Mouse (Mus musculus): ENCODE measurements around the gene Fcrl5. TPM values are rescaled to one million over a fixed set of nuclear protein-coding genes. Genes with fewer than 3 reads are reported as not detected.

Fcrl5 gene
- polyA plus RNA-seq, 1 experiment: not detected

- H3K4me1 ChIP-seq (ENCODE audit: control insufficient read depth, insufficient read depth, low read length): peaks cover 2% of the 10 kb centered on the region
- no peak for TF ChIP-seq CTCF (IDR thresholded peaks at IDR 0.05; ENCODE audit: extremely low read depth, insufficient read depth, low read length)
- TF ChIP-seq POLR2A (IDR thresholded peaks at IDR 0.05; ENCODE audit: extremely low read depth, insufficient read depth, low read length): no peak
- no peak overlapping the region for H3K4me3 ChIP-seq (ENCODE audit: insufficient read depth, low read length)
- no peak overlapping the region for H3K27ac ChIP-seq (ENCODE audit: insufficient read depth, low read length)
Measured at GRCm38 (mm10) chr3:87498266-87498665, 62.7 kb downstream of the Fcrl5 start.

GRCm38 (mm10) chr3:87499072-87499471 lies 63.5 kb downstream of the Fcrl5 start:
- Histone ChIP-seq H3K27ac (ENCODE audit: insufficient read depth, low read length) (no peak overlapping the region), H3K4me1 (ENCODE audit: control insufficient read depth, insufficient read depth, low read length) (peaks cover 2% of the 10 kb centered on the region), H3K4me3 (ENCODE audit: insufficient read depth, low read length) (no peak overlapping the region)
- TF ChIP-seq CTCF (IDR thresholded peaks at IDR 0.05; ENCODE audit: extremely low read depth, insufficient read depth, low read length) (peak; percentile 93), POLR2A (IDR thresholded peaks at IDR 0.05; ENCODE audit: extremely low read depth, insufficient read depth, low read length) (no peak)

- peaks cover 2% of the 10 kb centered on the region for H3K4me1 ChIP-seq (ENCODE audit: control insufficient read depth, insufficient read depth, low read length)
- H3K27ac ChIP-seq (ENCODE audit: insufficient read depth, low read length): no peak overlapping the region
- TF ChIP-seq CTCF (IDR thresholded peaks at IDR 0.05; ENCODE audit: extremely low read depth, insufficient read depth, low read length) (no peak), POLR2A (IDR thresholded peaks at IDR 0.05; ENCODE audit: extremely low read depth, insufficient read depth, low read length) (no peak)
- no peak overlapping the region for H3K4me3 ChIP-seq (ENCODE audit: insufficient read depth, low read length)
Measured at GRCm38 (mm10) chr3:87500088-87501055, 64.8 kb downstream of the Fcrl5 start.

GRCm38 (mm10) chr3:87501151-87501550 lies 65.6 kb downstream of the Fcrl5 start:
- TF ChIP-seq CTCF (IDR thresholded peaks at IDR 0.05; ENCODE audit: extremely low read depth, insufficient read depth, low read length) (no peak), POLR2A (IDR thresholded peaks at IDR 0.05; ENCODE audit: extremely low read depth, insufficient read depth, low read length) (no peak)
- no peak overlapping the region for H3K27ac ChIP-seq (ENCODE audit: insufficient read depth, low read length)
- H3K4me1 ChIP-seq (ENCODE audit: control insufficient read depth, insufficient read depth, low read length): peaks cover 2% of the 10 kb centered on the region
- H3K4me3 ChIP-seq (ENCODE audit: insufficient read depth, low read length): no peak overlapping the region

GRCm38 (mm10) chr3:87502771-87503170 lies 67.2 kb downstream of the Fcrl5 start:
- Histone ChIP-seq H3K27ac (ENCODE audit: insufficient read depth, low read length) (no peak overlapping the region), H3K4me3 (ENCODE audit: insufficient read depth, low read length) (no peak overlapping the region), H3K4me1 (ENCODE audit: control insufficient read depth, insufficient read depth, low read length) (peaks cover 2% of the 10 kb centered on the region)
- TF ChIP-seq POLR2A (IDR thresholded peaks at IDR 0.05; ENCODE audit: extremely low read depth, insufficient read depth, low read length) (no peak), CTCF (IDR thresholded peaks at IDR 0.05; ENCODE audit: extremely low read depth, insufficient read depth, low read length) (no peak)

GRCm38 (mm10) chr3:87504330-87504729 lies 68.8 kb downstream of the Fcrl5 start:
- H3K4me3 ChIP-seq (ENCODE audit: insufficient read depth, low read length): no peak overlapping the region
- TF ChIP-seq POLR2A (IDR thresholded peaks at IDR 0.05; ENCODE audit: extremely low read depth, insufficient read depth, low read length) (no peak), CTCF (IDR thresholded peaks at IDR 0.05; ENCODE audit: extremely low read depth, insufficient read depth, low read length) (peak; percentile 67)
- H3K27ac ChIP-seq (ENCODE audit: insufficient read depth, low read length): no peak overlapping the region
- peaks cover 2% of the 10 kb centered on the region for H3K4me1 ChIP-seq (ENCODE audit: control insufficient read depth, insufficient read depth, low read length)

GRCm38 (mm10) chr3:87504749-87505425 lies 69.3 kb downstream of the Fcrl5 start:
- H3K27ac ChIP-seq (ENCODE audit: insufficient read depth, low read length): no peak overlapping the region
- TF ChIP-seq POLR2A (IDR thresholded peaks at IDR 0.05; ENCODE audit: extremely low read depth, insufficient read depth, low read length) (no peak), CTCF (IDR thresholded peaks at IDR 0.05; ENCODE audit: extremely low read depth, insufficient read depth, low read length) (no peak)

GRCm38 (mm10) chr3:87506456-87507416 lies 71.2 kb downstream of the Fcrl5 start:
- Histone ChIP-seq H3K4me3 (ENCODE audit: insufficient read depth, low read length) (no peak overlapping the region), H3K4me1 (ENCODE audit: control insufficient read depth, insufficient read depth, low read length) (no peaks in the 10 kb centered on the region), H3K27ac (ENCODE audit: insufficient read depth, low read length) (no peak overlapping the region)
- no peak for TF ChIP-seq CTCF (IDR thresholded peaks at IDR 0.05; ENCODE audit: extremely low read depth, insufficient read depth, low read length)
- TF ChIP-seq POLR2A (IDR thresholded peaks at IDR 0.05; ENCODE audit: extremely low read depth, insufficient read depth, low read length): no peak

More at GRCm38 (mm10) chr3:87504749-87505425, 69.3 kb downstream of the Fcrl5 start:
- Histone ChIP-seq H3K4me1 (ENCODE audit: control insufficient read depth, insufficient read depth, low read length) (peaks cover 2% of the 10 kb centered on the region), H3K4me3 (ENCODE audit: insufficient read depth, low read length) (no peak overlapping the region)

All from cortical plate, adult 2 months (tissue).